Mouse (Mus musculus): ENCODE data around the gene Frmd4b. TPM values are rescaled to one million over a fixed set of nuclear protein-coding genes. Genes with fewer than 3 reads are reported as not detected.

Gene Frmd4b
- total RNA-seq (2023) = 1.3 to 3.1 TPM (median 1.9 TPM) in 4 replicates

DNA sequence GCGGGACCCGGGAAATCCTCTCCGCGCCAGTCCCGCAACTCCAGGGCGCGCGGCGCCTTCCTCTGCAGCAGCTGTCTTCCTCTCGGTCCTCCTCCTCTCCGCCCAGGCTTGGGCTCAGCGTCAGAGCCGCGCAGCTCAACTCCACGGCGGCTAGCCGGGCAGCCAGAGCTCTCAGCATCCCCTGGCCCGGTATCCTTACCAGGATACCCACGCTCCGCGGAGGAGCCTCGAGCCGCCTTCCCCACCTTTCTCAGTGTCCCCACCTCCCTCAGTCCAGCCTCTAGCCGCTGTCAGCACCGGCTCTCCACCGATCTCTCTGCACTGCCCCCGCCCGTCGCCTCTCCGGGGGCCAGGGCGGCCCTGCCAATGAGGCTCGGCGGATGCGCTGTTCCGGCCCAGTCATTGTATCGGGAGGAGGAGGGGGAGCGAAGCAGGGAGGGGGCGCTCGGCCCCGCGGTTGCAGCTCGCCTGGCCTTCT, at the start of gene Frmd4b:
TSS of gene Frmd4b (minus strand) at position 276 of the 478 bp plus-strand sequence.

DNA sequence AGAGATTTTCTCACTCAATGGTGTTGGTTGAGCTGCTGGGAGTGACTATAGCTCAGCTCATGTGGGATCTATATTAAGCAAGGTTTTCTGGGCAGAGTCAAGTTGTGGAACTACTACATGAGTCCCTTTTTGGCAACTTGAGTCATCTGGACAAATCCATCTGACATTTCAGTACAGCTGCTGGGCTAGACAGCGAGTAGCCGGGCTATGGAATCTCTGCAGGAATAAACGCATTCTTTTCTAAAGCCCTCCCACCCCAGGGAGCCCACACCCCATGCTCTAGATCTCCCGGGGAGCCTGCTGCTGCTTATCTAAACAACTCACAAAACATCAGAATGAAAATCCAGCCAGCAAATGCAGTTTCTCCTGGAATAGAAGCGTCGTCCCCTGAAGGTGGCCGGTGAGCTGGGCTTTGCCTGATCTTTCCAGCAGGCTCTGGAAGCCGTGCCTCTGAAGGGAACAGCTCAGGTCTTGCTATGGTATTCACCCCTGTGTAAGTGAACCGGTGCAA, 364.6 kb downstream of the Frmd4b start, which contains the start of gene Lmod3:
TSS of gene Lmod3 (minus strand) at position 49 of the 511 bp plus-strand sequence.

Other genes starting within 250 kb of the Frmd4b start
- 0.88 to 1.6 TPM (median 1.2 TPM) in 4 replicates for gene Mitf, start 189.5 kb upstream of the Frmd4b start, total RNA-seq (2023)